Mouse (Mus musculus) CH12.LX (cell line): ENCODE measurements around the gene 1700069L16Rik.

ENCODE experiments used
- CHD1 ChIP-seq: IDR thresholded peaks from 2 replicates; pipeline ENCODE4 v1.6.1; 2012; ENCODE audit warnings: low read depth, low read length, improper control_type of control experiment, inconsistent platforms
- CTCF ChIP-seq, 2 experiments: IDR thresholded peaks in 1 of 2; conservative IDR thresholded peaks in 1 of 2; 2 replicates each; pipeline ENCODE4 v1.5.1; 2011 to 2012; ENCODE audit warnings: low read depth in 2 of 2, low read length in 2 of 2, improper control_type of control experiment in 1 of 2, inconsistent platforms in 1 of 2, mild to moderate bottlenecking in 1 of 2, moderate library complexity in 1 of 2
- EP300 ChIP-seq: IDR thresholded peaks from 2 replicates; pipeline ENCODE4 v1.6.1; 2011; ENCODE audit warnings: low read length, improper control_type of control experiment
- HCFC1 ChIP-seq: IDR thresholded peaks from 2 replicates; pipeline ENCODE4 v1.6.1; 2012; ENCODE audit warnings: low read depth, mild to moderate bottlenecking, inconsistent platforms, low read length, improper control_type of control experiment
- JUND ChIP-seq: conservative IDR thresholded peaks from 2 replicates; pipeline ENCODE4 v1.6.1; 2011; ENCODE audit warnings: low read depth, low read length, improper control_type of control experiment
- MAX ChIP-seq: IDR thresholded peaks from 2 replicates; pipeline ENCODE4 v1.6.1; 2011; ENCODE audit warnings: low read length, improper control_type of control experiment
- MAZ ChIP-seq: IDR thresholded peaks from 2 replicates; pipeline ENCODE4 v1.6.1; 2012; ENCODE audit warnings: low read depth, mild to moderate bottlenecking, inconsistent platforms, low read length, improper control_type of control experiment, moderate library complexity
- MEF2A ChIP-seq: IDR thresholded peaks from 2 replicates; pipeline ENCODE4 v1.6.1; 2014; ENCODE audit warnings: low read depth, mild to moderate bottlenecking, inconsistent platforms, low read length, improper control_type of control experiment, borderline replicate concordance
- POLR2A ChIP-seq: IDR thresholded peaks from 2 replicates; pipeline ENCODE4 v1.6.1; 2011; ENCODE audit warnings: low read depth, mild to moderate bottlenecking, improper control_type of control experiment, low read length
- RCOR1 ChIP-seq: conservative IDR thresholded peaks from 2 replicates; pipeline ENCODE4 v1.6.1; 2012; ENCODE audit warnings: low read depth, mild to moderate bottlenecking, inconsistent platforms, low read length, improper control_type of control experiment
- USF1 ChIP-seq: IDR thresholded peaks from 2 replicates; pipeline ENCODE4 v1.6.1; 2014; ENCODE audit warnings: low read depth, mild to moderate bottlenecking, inconsistent platforms, low read length, improper control_type of control experiment
- ZC3H11A ChIP-seq: IDR thresholded peaks from 2 replicates; pipeline ENCODE4 v1.6.1; 2012; ENCODE audit warnings: low read depth, mild to moderate bottlenecking, inconsistent platforms, low read length, improper control_type of control experiment

GRCm38 (mm10) chr5:113723567-113724237 lies 870 bp downstream of the 1700069L16Rik start:
- TF ChIP-seq CTCF (conservative IDR thresholded peaks at IDR 0.05 in 1 of 2, IDR thresholded peaks at IDR 0.05 in 1 of 2; ENCODE audit: low read depth in 2 of 2, low read length in 2 of 2) = no peak
- no peak for TF ChIP-seq CHD1
- no peak for TF ChIP-seq RCOR1
- TF ChIP-seq MAZ = no peak
- TF ChIP-seq JUND = no peak
- no peak for TF ChIP-seq EP300
- TF ChIP-seq POLR2A = no peak
- TF ChIP-seq USF1 = no peak
- TF ChIP-seq MAX = no peak
- no peak for TF ChIP-seq MEF2A
- no peak for TF ChIP-seq ZC3H11A
- no peak for TF ChIP-seq HCFC1
